Mouse (Mus musculus) kidney, postnatal 4 days (tissue): ENCODE measurements around the gene Agbl5.
"Not testable (repeated sequence)": the region's sequence is repeated elsewhere in the genome, so short reads cannot be mapped to it uniquely, and the experiment has no call there.

ENCODE experiments used
- DNase-seq, 2 experiments: peaks; one replicate each; pipeline ENCODE4 v3.0.0; 2021; ENCODE audit warnings: mixed read lengths in 2 of 2

The Agbl5 gene

GRCm38 (mm10) chr5:30888337-30889087, at the start of gene Agbl5:
Gene Agbl5, plus strand, starts transcription at chr5:30888694.
- peak; percentile 96 to 98 for DNase-seq

GRCm38 (mm10) chr5:30839731-30840130, 48.8 kb upstream of the Agbl5 start:
- DNase-seq = no peak

GRCm38 (mm10) chr5:30841896-30842295, 46.6 kb upstream of the Agbl5 start:
- DNase-seq = no peak

- peak; percentile 47 to 67 for DNase-seq
These were observed 38.5 kb upstream of the Agbl5 start for GRCm38 (mm10) chr5:30849891-30850555.

DNA sequence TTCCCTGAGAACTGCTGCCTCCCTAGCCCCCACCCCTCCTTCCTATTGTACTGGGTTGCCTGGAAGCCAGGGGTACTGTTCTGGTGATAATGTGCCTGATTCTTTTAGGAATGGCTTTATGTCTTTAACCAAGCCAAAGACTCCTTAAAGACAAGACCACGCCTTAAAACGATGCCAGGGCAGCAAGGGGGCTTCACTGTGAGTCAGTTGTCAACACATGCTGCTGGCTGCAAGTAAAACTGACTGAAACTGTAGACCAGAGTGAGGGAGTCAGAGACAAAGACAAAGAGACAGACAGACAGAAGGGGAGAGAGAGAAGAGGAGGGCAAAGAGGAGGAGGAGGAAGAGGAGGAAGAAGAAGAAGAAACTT, 38.0 kb upstream of the Agbl5 start:
- DNase-seq = no peak

GRCm38 (mm10) chr5:30853522-30853921, 35.0 kb upstream of the Agbl5 start:
- no peak for DNase-seq

GRCm38 (mm10) chr5:30855674-30856073, 32.8 kb upstream of the Agbl5 start:
- peak in 1 of 2 experiments; percentile 32 for DNase-seq

- DNase-seq = no peak
These were observed 32.4 kb upstream of the Agbl5 start for GRCm38 (mm10) chr5:30856124-30856523.

- peak; percentile 49 to 64 for DNase-seq
These were observed 24.6 kb upstream of the Agbl5 start for GRCm38 (mm10) chr5:30863852-30864251.

DNA sequence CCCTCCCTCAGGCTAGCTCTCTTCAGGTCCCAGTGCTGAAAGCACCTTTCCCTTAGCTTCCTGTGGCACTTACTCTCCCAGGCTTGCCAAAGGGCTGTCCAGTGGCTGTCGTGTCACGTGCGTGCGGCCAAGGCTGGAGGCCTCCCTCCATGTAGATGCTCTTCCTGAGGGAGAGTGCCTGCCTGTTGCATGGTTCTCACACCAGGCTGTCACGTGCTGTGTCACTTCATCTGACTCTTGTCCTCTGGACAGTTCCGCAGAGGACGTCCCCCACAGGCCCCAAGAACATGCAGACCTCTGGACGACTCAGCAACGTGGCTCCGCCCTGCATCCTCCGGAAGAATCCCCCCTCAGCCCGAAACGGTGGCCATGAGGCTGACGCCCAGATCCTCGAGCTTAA, 24.2 kb upstream of the Agbl5 start:
- no peak for DNase-seq

GRCm38 (mm10) chr5:30866871-30867270, 21.6 kb upstream of the Agbl5 start:
- no peak for DNase-seq

- no peak for DNase-seq
These were observed 20.8 kb upstream of the Agbl5 start, which contains the start of gene Tmem214 for GRCm38 (mm10) chr5:30867712-30868111. Gene Tmem214, plus strand, starts transcription at chr5:30868012.

DNA sequence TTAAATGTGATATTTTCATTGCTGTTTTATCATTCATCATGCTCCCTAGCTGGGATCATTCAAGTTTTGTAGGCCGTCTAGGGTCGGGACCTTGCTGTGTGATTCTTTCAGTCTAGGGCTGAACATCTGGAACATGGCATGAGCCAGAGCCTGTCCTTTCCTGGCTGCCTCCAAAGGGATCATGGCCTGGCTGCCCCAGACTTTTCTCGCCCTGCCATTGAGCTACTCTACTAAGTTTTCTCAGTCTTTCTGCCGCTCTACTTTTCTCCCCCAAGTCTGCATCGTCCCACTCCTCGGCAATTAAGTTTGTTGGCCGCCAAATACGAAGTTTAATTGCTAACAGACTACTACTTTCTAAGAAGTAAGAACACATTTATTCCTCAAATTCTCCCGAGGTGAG, 19.5 kb upstream of the Agbl5 start:
- DNase-seq = peak; percentile 37 to 61

DNA sequence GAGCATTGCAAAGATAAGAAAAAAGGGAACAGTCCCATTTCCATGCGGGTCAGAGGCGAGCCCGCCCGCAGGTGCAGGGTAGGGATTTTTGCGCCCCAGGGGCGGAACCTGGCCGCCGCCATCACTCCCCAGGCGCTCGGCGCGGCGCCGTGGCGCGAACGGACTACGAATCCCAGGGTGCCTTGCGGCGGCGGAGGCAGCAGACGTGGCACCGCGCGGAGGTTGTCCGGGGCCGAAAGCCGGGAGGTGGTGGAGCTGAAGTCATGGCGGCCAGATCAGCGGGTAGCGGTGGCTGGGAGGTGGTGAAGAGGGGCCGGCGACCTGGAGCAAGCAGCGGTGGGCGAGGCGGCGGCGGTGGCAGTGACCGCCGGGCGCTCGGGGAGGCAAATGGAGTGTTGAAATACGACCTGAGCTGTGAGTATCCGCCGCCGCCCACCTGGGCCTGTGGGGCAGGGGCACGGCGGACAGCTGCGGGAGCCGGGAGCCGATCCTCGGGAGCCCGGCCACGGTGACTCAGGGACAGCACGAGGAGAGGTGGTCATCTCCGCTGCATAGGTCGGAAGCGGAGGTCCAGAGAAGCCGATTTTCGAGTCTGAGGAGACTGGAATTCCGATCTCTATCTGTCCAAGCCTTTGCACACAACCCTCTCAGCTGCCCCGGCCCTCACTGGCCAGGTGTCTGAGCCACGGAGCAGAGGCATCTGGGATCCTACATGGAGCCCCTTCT, 18.9 kb upstream of the Agbl5 start:
- DNase-seq = peak; percentile 94 to 96

- no peak for DNase-seq
These were observed 18.4 kb upstream of the Agbl5 start for GRCm38 (mm10) chr5:30870131-30870406.

- DNase-seq = no peak
These were observed 15.9 kb upstream of the Agbl5 start for GRCm38 (mm10) chr5:30872574-30872973.

GRCm38 (mm10) chr5:30874365-30874764, 14.1 kb upstream of the Agbl5 start:
- DNase-seq = no peak

- no peak for DNase-seq
These were observed 9.9 kb upstream of the Agbl5 start for GRCm38 (mm10) chr5:30878616-30879015.

DNA sequence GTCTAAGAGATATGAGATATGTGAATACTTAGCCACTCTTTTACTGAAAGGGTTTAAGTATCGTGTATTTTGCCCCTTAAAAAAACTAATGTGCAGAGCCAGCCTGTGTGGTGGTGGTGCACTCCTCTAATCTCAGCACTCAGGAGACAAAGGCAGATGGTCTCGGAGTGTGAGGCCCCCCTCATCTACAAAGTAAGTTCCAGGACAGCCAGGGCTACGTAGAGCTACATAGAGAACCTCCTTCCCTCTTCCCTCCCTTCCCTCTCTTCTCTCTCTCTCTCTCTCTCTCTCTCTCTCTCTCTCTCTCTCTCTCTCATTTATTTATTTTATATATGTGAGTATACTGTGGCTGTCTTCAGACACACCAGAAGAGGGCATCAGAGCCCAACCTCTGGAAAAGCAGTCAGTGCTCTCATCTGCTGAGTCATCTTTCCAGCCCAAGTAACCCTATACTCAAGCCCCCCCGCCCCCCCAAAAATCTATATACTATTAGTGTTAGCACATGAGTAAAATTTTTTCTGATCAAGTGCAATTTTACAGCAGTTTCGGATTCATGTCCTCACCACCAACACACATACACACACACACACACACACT, 9.0 kb upstream of the Agbl5 start:
- no peak for DNase-seq

- not testable (repeated sequence) for DNase-seq
These were observed 6.7 kb upstream of the Agbl5 start for GRCm38 (mm10) chr5:30881839-30882238.

- no peak for DNase-seq
These were observed 2.3 kb upstream of the Agbl5 start for GRCm38 (mm10) chr5:30886209-30886608.

- no peak for DNase-seq
These were observed 1.8 kb upstream of the Agbl5 start for GRCm38 (mm10) chr5:30886731-30887130.

DNA sequence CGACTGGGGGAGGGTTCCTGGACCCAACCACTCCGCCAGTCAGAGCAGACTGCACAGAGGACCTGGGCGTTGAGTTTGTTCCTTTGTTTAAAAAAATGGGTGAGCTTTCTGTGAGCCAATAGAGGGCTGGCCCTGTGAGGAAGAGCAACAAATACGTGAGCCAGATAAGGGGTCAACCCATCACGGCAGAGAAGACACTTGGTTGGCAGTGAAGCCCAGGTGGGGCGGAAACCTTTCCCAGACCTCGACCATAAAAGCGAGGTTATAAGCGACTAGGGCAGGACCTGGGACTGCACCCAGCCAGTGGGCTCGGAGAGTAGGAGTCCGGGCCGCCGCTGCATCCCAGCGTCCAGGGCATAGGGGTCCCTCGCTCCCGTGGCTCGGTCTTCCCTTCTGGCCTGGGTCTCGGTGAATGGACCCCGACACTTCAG, 1.1 kb upstream of the Agbl5 start:
- DNase-seq = peak; percentile 76 to 84
